Mouse (Mus musculus) hindbrain, embryonic 16.5 days (tissue): Measurements from ENCODE around the gene Nme7. TPM values are rescaled to one million over a fixed set of nuclear protein-coding genes. Genes with fewer than 3 reads are reported as not detected.

ENCODE experiments used
- ATAC-seq: fragments of 200-750 bp; cut with Nextera tagmentation; 2 replicates; pipeline ENCODE4 v1.8.0; 2017; ENCODE audit warnings: moderate TSS enrichment, moderate library complexity
- H3K27ac ChIP-seq: fragments of 300-500 bp; sonication (generic); 2 replicates; pipeline ENCODE4 v1.5.1; 2014; ENCODE audit warnings: low read depth, mild to moderate bottlenecking, control low read depth, low read length, moderate library complexity
- H3K27me3 ChIP-seq: fragments of 300-500 bp; sonication (generic); replicated peaks from 2 replicates; pipeline ENCODE4 v1.6.1; 2014; ENCODE audit warnings: low read length; ENCODE audit not compliant: control insufficient read depth, insufficient read depth
- H3K36me3 ChIP-seq: fragments of 300-500 bp; sonication (generic); 2 replicates; pipeline ENCODE4 v1.6.1; 2014; ENCODE audit warnings: mild to moderate bottlenecking, low read length, moderate library complexity, mixed read lengths; ENCODE audit not compliant: control insufficient read depth, insufficient read depth
- H3K4me1 ChIP-seq: fragments of 300-500 bp; sonication (generic); 2 replicates; pipeline ENCODE4 v1.6.1; 2014; ENCODE audit warnings: low read depth, low read length; ENCODE audit not compliant: control insufficient read depth, insufficient read depth
- H3K4me2 ChIP-seq: fragments of 300-500 bp; sonication (generic); 2 replicates; pipeline ENCODE4 v1.6.1; 2014; ENCODE audit warnings: mild to moderate bottlenecking, low read length, control low read depth, moderate library complexity
- H3K4me3 ChIP-seq: fragments of 300-500 bp; sonication (generic); 2 replicates; pipeline ENCODE4 v1.5.1; 2014; ENCODE audit warnings: mild to moderate bottlenecking, low read length, control low read depth, moderate library complexity
- H3K9ac ChIP-seq: fragments of 300-500 bp; sonication (generic); 2 replicates; pipeline ENCODE4 v1.6.1; 2014; ENCODE audit warnings: low read depth, mild to moderate bottlenecking, control low read depth, low read length, moderate library complexity
- H3K9me3 ChIP-seq: fragments of 300-500 bp; sonication (generic); 2 replicates; pipeline ENCODE4 v1.6.1; 2014; ENCODE audit warnings: mild to moderate bottlenecking, low read length, moderate library complexity; ENCODE audit not compliant: control insufficient read depth
- WGBS: fragments of 180-500 bp; shearing (Covaris S2); extraction: QIAGEN DNeasy Blood & Tissue Kit; methylation state at CpG from one replicate; pipeline ENCODE4 v1.1.7; 2014; 5-methylcytosine and 5-hydroxymethylcytosine counted together
- polyA plus RNA-seq: library from polyadenylated mRNA; unstranded; fragments of >200 nt; fragmentation: Nextera tagmentation; extraction: Ambion mirVana; gene quantifications from 2 replicates; pipeline ENCODE4 v1.2.1, GENCODE M21; 2015

The Nme7 gene
- polyA plus RNA-seq, 1 experiment from 2014 or later: 35.8 TPM

GRCm38 (mm10) chr1:164361997-164362396 lies 58.1 kb downstream of the Nme7 start:
- 22% methylated on average over 2 of the region's 2 CpGs for WGBS
- no peak overlapping the region for H3K4me2 ChIP-seq
- peaks cover 3% of the 10 kb centered on the region; the same call in 1 of the 2 replicates for H3K4me1 ChIP-seq
- H3K27me3 ChIP-seq: no peaks in the 10 kb centered on the region
- no peak overlapping the region for H3K4me3 ChIP-seq
- H3K36me3 ChIP-seq: no peaks in the 10 kb centered on the region
- H3K27ac ChIP-seq: 0 out of 2 replicates have a peak overlapping the region, but pooled peaks have one; percentile 44
- no peaks in the 10 kb centered on the region for H3K9me3 ChIP-seq
- peak; percentile 63 for ATAC-seq
- H3K9ac ChIP-seq: no peak overlapping the region

GRCm38 (mm10) chr1:164366156-164367128 lies 62.5 kb downstream of the Nme7 start:
- H3K4me2 ChIP-seq: no peak overlapping the region
- 74% methylated on average over 12 of the region's 12 CpGs for WGBS
- no peaks in the 10 kb centered on the region for H3K27me3 ChIP-seq
- no peak overlapping the region for H3K27ac ChIP-seq
- H3K36me3 ChIP-seq: no peaks in the 10 kb centered on the region
- H3K9ac ChIP-seq: no peak overlapping the region
- ATAC-seq: peak; percentile 75
- H3K4me1 ChIP-seq: peaks cover 3% of the 10 kb centered on the region; the same call in 1 of the 2 replicates
- no peaks in the 10 kb centered on the region for H3K9me3 ChIP-seq
- H3K4me3 ChIP-seq: no peak overlapping the region

- H3K36me3 ChIP-seq: peaks cover 5% of the 10 kb centered on the region; the same call in 1 of the 2 replicates
- H3K27me3 ChIP-seq: no peaks in the 10 kb centered on the region
- 75% methylated on average over 4 of the region's 4 CpGs for WGBS
- no peaks in the 10 kb centered on the region for H3K9me3 ChIP-seq
- no peak overlapping the region for H3K27ac ChIP-seq
- no peak overlapping the region for H3K9ac ChIP-seq
- no peaks in the 10 kb centered on the region for H3K4me1 ChIP-seq
- no peak for ATAC-seq
- H3K4me2 ChIP-seq: no peak overlapping the region
- H3K4me3 ChIP-seq: no peak overlapping the region
Observed at GRCm38 (mm10) chr1:164368152-164368551, 64.2 kb downstream of the Nme7 start.

GRCm38 (mm10) chr1:164369781-164370180 lies 65.9 kb downstream of the Nme7 start:
- 91% methylated on average over 2 of the region's 2 CpGs for WGBS
- Histone ChIP-seq H3K27ac (no peak overlapping the region), H3K36me3 (peaks cover 5% of the 10 kb centered on the region; the same call in 1 of the 2 replicates), H3K4me3 (no peak overlapping the region), H3K9ac (no peak overlapping the region), H3K27me3 (no peaks in the 10 kb centered on the region), H3K4me2 (no peak overlapping the region), H3K4me1 (no peaks in the 10 kb centered on the region), H3K9me3 (no peaks in the 10 kb centered on the region)
- no peak for ATAC-seq

GRCm38 (mm10) chr1:164373029-164373428 lies 69.1 kb downstream of the Nme7 start:
- no peak overlapping the region for H3K4me2 ChIP-seq

GRCm38 (mm10) chr1:164374020-164374419 lies 70.1 kb downstream of the Nme7 start:
- WGBS: 71% methylated on average over 7 of the region's 7 CpGs
- Histone ChIP-seq H3K27ac (no peak overlapping the region), H3K4me3 (no peak overlapping the region), H3K36me3 (peaks cover 5% of the 10 kb centered on the region; the same call in 1 of the 2 replicates), H3K4me2 (no peak overlapping the region), H3K4me1 (no peaks in the 10 kb centered on the region), H3K9ac (no peak overlapping the region), H3K9me3 (no peaks in the 10 kb centered on the region), H3K27me3 (no peaks in the 10 kb centered on the region)
- ATAC-seq: no peak

More at GRCm38 (mm10) chr1:164373029-164373428, 69.1 kb downstream of the Nme7 start:
- H3K9ac ChIP-seq: no peak overlapping the region
- no peak overlapping the region for H3K4me3 ChIP-seq
- H3K27me3 ChIP-seq: no peaks in the 10 kb centered on the region
- no peak overlapping the region for H3K27ac ChIP-seq
- WGBS: 87% methylated on average over 7 of the region's 7 CpGs
- no peaks in the 10 kb centered on the region for H3K9me3 ChIP-seq
- no peaks in the 10 kb centered on the region for H3K4me1 ChIP-seq
- peaks cover 5% of the 10 kb centered on the region; the same call in 1 of the 2 replicates for H3K36me3 ChIP-seq
- no peak for ATAC-seq

- H3K4me1 ChIP-seq: no peaks in the 10 kb centered on the region
- no peak overlapping the region for H3K4me3 ChIP-seq
- WGBS: 94% methylated on average over 9 of the region's 9 CpGs
- H3K9me3 ChIP-seq: no peaks in the 10 kb centered on the region
- no peak overlapping the region for H3K4me2 ChIP-seq
- no peak overlapping the region for H3K9ac ChIP-seq
- H3K27ac ChIP-seq: no peak overlapping the region
- H3K36me3 ChIP-seq: peaks cover 5% of the 10 kb centered on the region; the same call in 1 of the 2 replicates
- no peak for ATAC-seq
- H3K27me3 ChIP-seq: no peaks in the 10 kb centered on the region
Observed at GRCm38 (mm10) chr1:164375626-164376025, 71.7 kb downstream of the Nme7 start.

- WGBS: 74% methylated on average over 9 of the region's 9 CpGs
- ATAC-seq: no peak
- H3K4me2 ChIP-seq: no peak overlapping the region
- H3K4me3 ChIP-seq: no peak overlapping the region
- H3K9ac ChIP-seq: no peak overlapping the region
- peaks cover under 1% of the 10 kb centered on the region; the same call in 1 of the 2 replicates for H3K36me3 ChIP-seq
- no peaks in the 10 kb centered on the region for H3K27me3 ChIP-seq
- no peaks in the 10 kb centered on the region for H3K4me1 ChIP-seq
- no peaks in the 10 kb centered on the region for H3K9me3 ChIP-seq
- H3K27ac ChIP-seq: no peak overlapping the region
Observed at GRCm38 (mm10) chr1:164376761-164377487, 73.0 kb downstream of the Nme7 start.

- ATAC-seq: no peak
- Histone ChIP-seq H3K4me2 (no peak overlapping the region), H3K27ac (no peak overlapping the region), H3K36me3 (no peaks in the 10 kb centered on the region), H3K9me3 (no peaks in the 10 kb centered on the region), H3K4me3 (no peak overlapping the region), H3K9ac (no peak overlapping the region), H3K4me1 (no peaks in the 10 kb centered on the region), H3K27me3 (no peaks in the 10 kb centered on the region)
- 92% methylated on average over 8 of the region's 8 CpGs for WGBS
Observed at GRCm38 (mm10) chr1:164383621-164384020, 79.7 kb downstream of the Nme7 start.
